22 mouse cellular contexts compared by ENCODE assay signal in genomic region chr1:25415084-25415483, GRCm38 (mm10).
"Had no signal": no experiment of that assay in that cellular context is flagged by ENCODE, and none has a peak within 500 bp of the region (broad histone marks: within the 10 kb centered on the region; RNA-seq: fewer than 3 reads in every experiment).

No protein-coding gene starts in this region.

- H3K9ac ChIP-seq: limb, embryonic 12.5 days; limb, embryonic 15.5 days; liver, embryonic 14.5 days; liver, postnatal 0 days; lung, embryonic 14.5 days; midbrain, embryonic 13.5 days; neural tube, embryonic 12.5 days had no signal

- H3K4me2 ChIP-seq: limb, embryonic 12.5 days; limb, embryonic 15.5 days; liver, embryonic 11.5 days; lung, embryonic 14.5 days; midbrain, embryonic 13.5 days; neural tube, embryonic 12.5 days had no signal

- H3K36me3 ChIP-seq: limb, embryonic 12.5 days; limb, embryonic 15.5 days; midbrain, embryonic 13.5 days; neural tube, embryonic 12.5 days had no signal

- H3K4me1 ChIP-seq: limb, embryonic 12.5 days; limb, embryonic 15.5 days; midbrain, embryonic 13.5 days; neural tube, embryonic 12.5 days had no signal

- ATAC-seq: liver, postnatal 0 days; lung, postnatal 0 days; midbrain, embryonic 13.5 days; midbrain, embryonic 16.5 days had no signal

- DNase-seq: kidney, adult 18-20 months; kidney, adult 9 months; kidney, postnatal 14 days; kidney, postnatal 4 days; left cerebral cortex, postnatal 4 days; liver, postnatal 0 days; lung, embryonic 14.5 days; right cerebral cortex, adult 18-20 months; right cerebral cortex, postnatal 14 days; right cerebral cortex, postnatal 4 days; thymus, adult 2 months; thymus, postnatal 14 days had no signal

- H3K4me3 ChIP-seq: limb, embryonic 12.5 days; limb, embryonic 15.5 days; midbrain, embryonic 13.5 days; neural tube, embryonic 12.5 days had no signal

- H3K27ac ChIP-seq: limb, embryonic 12.5 days; limb, embryonic 15.5 days; liver, embryonic 14.5 days; macrophage; midbrain, embryonic 13.5 days; neural tube, embryonic 12.5 days; stomach, postnatal 0 days had no signal

- H3K9me3 ChIP-seq: limb, embryonic 12.5 days; limb, embryonic 15.5 days; midbrain, embryonic 13.5 days had no signal

- H3K27me3 ChIP-seq: limb, embryonic 12.5 days; limb, embryonic 15.5 days; midbrain, embryonic 13.5 days; neural tube, embryonic 12.5 days had no signal
